Mouse (Mus musculus): ENCODE data around the gene Zfp646.

DNA sequence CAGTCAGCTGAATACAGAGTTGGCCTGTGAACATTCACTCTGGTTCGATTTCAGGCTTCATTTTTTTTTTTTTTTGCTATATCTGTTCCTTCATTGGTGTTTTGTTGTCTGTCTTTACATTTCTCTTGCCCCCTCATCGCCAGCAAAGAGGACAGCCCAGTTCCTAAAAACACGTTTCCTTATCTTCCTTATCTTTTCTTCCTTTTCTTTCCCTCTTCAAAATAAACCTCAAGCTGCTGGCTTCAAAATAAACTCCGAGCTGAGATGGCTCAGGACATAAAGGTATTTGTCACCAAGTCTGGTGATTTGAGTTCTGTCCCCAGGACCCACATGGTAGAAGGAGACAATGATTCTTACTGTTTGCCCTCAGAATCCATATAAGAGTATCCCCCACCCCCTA lies 36.9 kb downstream of the Zfp646 start:
- TF ChIP-seq POLR2A (IDR thresholded peaks at IDR 0.05; ENCODE audit: low read depth, low read length) = no peak
- no peak for TF ChIP-seq CTCF (IDR thresholded peaks at IDR 0.05; ENCODE audit: extremely low read depth, insufficient read depth, insufficient read length, insufficient replicate concordance)

Data from spleen, adult 2 months (tissue).